Mouse (Mus musculus): ENCODE measurements at regions not wholly inside any gene's neighbourhood (a gene's known extent, or its start where the extent isn't known, plus 50 kb on each side); places are given as distances from the start of the nearest gene placed in this dataset.

DNA sequence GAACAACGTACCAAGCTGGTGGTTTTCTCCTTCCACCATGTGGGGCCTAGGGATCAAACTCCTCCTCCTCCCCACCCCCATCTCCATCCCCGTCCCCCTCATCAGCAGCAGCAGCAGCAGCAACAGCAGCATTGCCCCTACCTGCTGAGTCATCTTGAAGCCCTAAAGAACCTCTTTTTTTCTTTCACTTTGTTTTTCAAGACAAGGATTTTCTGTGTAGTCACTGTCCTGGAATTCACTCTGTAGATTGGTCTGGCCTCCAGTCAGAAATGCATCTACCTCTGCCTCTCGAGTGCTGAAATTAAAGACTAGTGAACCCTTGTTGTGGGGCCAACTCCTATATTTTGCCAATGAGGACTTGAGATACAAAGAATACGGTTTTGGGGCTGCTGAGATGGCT, 85.6 kb upstream of the Tle3 start:
- in situ Hi-C loops (cut with MseI, MboI) = no loop called here

DNA sequence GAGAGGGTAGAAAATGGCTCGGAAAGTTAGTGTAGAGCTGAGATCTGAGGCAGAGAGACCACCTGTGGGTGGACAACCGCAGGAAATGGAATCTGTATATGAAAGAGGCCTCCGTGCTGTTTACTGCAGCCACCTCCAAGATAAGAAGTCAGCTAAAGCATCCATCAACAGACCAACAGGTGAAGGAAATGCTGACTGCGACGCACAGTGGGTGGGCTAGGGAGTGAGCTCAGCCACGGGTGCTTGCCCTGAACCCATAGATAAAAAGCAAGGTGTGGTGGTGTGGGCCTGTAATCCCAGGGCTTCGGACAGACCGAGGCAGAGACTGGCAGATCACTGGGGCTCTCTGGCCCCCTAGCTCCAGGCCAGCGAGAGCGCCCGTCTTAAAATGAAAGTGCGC, 83.0 kb upstream of the Tle3 start:
- in situ Hi-C loops (cut with MseI, MboI) = no loop called here

DNA sequence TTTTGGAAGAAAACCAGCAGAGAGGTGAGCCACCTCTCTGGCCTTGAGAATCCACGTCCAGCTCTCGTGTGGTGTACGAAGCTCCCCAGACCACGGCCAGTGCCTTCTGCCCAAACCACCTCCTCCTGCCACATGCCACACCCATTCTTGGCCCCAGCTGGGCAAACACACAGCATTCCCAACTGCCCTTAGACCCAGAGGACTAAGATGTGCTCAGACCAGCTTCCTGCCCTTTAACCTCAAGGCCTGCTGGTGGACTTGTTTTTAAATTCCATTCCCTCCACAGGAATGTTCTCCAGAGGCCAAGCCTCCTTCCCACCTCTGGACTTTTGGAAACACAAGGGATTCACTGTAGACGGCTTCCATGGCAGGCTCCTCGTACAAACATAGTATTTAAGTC, 82.5 kb upstream of the Tle3 start:
- in situ Hi-C loops (cut with MseI, MboI) = no loop called here

DNA sequence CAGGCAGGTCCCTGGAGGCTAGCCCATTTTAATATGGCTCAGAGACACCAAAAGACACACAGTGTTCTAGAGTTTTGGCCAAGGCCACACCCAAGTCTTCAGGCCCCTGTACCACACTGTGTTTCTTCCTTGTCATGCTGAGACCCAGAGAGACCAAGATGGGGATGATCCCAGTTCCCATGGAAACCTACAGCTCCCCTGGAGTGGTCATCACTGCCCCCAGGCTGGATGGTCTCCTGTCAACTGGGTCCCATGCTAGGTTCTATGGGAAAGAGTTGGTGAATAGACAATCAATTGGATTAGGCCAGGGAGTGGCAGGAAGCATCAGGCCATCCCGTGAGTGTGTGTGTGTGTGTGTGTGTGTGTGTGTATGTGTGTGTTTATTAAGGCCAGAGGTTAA, 80.5 kb upstream of the Tle3 start:
- in situ Hi-C loops (cut with MseI, MboI) = no loop called here

DNA sequence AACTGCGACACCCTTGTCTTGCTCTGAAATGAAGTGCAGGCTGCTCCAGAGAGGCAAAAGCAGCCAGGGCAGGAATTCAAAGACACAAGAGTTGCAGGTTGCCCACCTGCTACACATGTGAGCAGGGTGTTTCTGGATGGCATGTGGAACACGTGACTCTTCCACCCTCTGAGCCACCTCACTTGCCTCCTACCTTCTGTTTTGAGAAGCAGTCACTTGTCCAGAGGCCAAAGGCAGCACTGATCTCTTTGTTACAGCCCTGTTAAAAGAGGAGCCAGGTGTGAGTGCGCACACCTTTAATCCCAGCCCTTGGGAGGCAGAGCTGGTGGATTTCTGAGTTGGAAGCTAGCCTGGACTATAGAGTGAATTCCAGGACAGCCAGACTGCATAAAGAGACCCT, 79.7 kb upstream of the Tle3 start:
- in situ Hi-C loops (cut with MseI, MboI) = no loop called here

DNA sequence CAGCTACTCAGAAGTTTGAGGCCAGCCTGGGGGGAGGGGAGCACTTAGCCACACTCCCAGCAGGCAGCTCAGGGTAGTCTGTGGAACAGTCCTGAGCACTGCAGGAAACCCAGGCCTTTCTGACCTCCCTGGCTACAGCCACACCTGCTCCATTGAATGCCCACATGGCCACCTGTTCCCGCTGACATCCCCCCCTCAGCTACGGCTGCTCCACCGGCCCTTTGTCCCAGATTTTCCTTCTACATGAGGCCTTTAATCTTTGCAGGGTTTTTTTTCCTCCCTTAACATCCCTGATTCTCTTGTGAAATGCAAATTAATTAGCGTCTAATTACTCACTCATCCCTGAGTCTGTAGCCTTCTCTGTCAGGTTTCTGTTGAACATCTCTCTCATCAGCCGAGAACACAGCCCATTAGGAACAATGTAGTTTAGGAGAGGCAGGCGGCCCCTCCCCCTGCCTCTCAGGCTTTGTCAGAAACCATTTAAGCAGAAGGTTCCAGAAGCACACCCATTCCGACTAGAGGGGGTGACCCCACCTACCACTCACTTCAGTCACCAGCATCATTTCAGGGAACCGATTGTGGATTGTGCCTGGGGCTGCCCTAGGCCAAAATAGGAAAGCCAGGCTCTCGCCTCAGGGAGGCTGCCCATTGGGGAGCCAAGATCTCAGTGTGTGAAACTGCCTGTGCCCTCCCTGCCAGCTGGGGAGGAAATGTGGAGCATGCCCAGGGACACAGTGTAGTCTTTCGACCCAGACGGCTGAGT, 78.8 kb upstream of the Tle3 start:
- in situ Hi-C loops (cut with MseI, MboI) = no loop called here

DNA sequence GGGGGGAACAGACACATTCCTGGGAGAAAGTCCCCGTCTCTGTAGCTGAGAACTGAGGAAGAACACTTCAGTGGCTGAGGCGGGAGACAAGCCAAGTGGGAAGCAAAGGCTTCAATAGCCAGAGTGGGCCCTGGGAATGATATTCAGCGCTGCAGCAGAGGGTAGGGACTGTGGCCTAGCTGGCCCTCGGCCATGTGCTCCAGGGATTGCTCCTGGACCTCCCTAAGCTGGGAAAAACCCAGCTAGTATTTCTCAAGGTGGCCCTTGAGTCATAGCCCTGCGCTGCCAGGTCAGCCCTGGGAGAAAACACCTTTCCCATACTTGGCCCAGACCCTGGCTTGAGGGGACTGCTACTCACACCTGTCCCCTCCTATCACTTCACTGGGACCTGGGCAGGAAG, 77.2 kb upstream of the Tle3 start:
- in situ Hi-C loops (cut with MseI, MboI) = no loop called here

DNA sequence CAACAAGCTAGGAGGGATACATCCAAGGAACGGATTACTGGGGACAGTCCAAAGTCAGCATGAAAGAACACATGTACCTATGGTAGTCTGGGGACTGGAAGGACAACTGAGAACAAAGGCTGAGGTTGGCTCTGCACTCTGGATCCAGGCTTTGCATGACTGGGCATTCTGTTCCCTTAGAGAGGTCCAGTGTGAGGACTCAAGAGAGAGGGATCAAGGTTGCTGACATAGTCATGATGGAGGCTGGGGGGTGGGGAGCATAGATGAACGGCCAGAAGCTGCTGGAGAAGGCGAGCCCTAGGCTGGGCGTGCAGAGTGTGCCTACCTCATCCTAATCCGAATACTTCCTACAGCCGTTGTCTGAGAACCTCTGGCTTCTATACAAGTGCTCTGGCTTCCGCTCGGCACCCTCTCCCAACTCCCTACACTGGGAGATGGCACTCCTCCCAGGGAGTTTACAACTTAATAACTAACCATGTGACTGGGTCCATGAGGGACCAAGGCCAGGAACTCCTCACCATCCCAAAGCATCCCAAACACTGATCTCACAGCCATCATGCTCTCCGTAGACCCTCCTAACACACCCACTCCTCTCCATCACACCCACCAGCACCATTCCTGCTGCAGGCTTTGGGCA, 75.7 kb upstream of the Tle3 start:
- in situ Hi-C loops (cut with MseI, MboI) = no loop called here

DNA sequence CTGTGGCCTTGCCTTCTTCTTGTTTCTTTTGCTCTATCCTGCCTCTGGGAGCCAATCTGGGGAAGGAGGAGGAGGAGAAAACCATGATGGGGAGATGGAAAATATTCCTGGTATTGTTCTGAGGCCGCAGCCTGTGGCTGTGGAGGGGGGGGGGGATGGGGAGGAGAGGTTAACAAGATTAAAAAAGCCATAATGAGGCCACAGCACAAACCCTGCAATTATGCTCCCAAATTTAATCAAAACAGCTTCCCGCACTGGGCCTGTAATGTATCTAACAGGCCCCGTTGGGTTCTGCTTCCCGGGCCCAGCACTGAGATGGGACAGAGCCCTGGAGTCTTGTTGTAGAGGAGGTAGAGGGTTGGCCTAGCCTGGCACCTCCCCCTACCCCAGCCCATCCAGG, 74.8 kb upstream of the Tle3 start:
- in situ Hi-C loops (cut with MseI, MboI) = no loop called here

DNA sequence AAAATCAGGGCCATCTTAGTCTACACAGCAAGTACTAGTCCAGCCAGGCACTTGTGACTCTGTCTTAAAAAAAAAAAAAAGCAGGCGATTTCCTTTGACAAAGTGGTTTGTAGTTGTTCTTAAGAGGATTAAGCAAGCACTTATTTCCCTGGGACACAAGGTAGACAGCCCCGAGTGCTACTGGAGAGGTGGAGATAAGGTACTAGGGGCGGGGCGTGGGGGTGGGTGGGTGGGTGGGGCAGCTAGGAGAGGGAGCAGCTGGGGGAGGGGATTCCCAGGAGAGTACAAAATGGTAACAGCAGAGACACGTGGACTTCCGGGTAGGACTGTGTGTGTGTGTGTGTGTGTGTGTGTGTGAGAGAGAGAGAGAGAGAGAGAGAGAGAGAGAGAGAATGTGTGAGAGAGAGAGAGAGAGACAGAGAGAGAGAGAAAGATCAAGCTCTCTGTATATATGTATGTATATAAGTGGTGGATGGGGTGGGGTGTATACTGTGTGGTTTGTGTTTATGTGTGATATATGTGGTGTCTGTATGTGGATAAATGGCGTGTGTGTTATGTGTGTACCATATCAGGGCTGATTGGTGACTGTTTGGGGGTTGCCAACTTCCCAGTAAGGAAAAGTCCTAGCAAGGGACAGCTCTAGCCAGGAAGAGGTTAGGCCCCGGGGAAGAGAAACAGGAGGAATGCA, 72.1 kb upstream of the Tle3 start:
- in situ Hi-C loops (cut with MseI, MboI) = no loop called here

DNA sequence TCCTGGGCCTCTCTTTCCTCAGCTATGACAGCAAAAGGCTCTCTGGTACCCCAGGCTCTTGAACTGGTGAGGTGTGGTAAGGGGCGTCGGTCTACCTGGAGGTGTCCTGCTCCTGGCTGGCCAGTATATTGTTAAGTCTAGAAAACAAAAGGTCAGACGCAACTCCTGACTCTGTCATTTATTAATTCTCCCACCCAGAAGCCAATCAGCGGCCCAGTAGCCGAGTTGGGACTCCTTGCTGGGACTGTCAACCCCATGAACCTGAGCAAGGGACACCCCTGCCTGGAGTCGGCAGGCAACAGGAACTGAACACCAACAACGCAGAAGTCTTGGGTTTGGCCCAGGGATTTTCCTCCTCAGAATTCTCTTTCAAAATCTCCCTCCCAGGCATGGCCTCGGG, 71.1 kb upstream of the Tle3 start:
- in situ Hi-C loops (cut with MseI, MboI) = no loop called here

DNA sequence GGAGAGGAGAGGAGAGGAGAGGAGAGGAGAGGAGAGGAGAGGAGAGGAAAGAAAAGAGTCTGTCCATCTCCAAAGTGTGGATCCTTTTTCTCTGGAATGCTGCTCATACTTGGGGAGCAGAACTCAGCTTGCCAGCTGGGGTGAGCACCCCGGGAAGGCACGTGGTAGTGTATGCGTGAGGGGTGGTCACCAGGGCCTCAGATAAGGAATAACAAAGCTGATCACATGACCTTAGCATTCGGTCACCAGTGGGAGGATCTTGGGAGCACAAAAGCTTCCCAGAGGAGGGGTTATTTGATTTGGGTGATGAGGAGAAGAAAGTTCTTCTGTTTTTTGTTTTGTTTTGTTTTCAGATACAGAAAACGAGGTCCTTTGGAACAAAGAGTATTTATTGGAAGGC, 69.4 kb upstream of the Tle3 start:
- in situ Hi-C loops (cut with MseI, MboI) = no loop called here

DNA sequence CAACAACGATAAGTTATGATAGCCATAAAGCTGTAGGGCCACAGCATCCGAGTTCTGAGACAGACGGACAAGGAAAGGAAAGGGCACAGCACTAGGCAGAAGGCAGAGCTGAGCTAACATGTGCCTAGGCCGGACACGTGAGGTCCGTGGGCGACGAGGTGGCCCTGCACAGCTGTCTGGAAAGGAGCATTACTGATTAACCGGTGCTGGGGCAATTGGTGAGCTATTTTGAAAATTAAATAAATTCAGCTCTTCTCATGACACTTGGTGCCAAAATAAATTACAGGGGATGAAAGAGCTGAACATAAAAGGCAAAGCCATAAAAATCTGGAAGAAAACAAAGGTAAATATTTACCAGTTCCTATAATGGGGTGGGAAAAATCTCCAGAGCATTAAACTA, 65.9 kb upstream of the Tle3 start:
- in situ Hi-C loops (cut with MseI, MboI) = no loop called here

DNA sequence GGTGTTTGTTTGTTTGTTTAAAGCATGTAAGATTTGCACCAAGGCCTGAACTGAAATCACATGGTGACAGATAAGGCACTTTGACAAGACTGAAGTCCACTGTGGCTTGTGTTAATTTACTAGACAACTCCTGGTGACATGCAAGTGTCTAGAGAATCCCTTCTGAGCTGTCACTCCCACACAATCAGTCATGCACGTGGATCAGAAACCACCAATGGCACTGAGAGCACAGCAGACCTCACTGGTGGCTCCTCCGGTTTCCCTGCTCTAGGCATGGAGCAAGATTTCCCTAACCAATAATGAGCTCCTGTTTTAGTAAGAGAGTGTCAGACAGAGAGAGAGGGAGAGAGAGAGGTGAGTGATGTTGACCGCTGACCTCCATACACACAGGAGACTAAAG, 63.1 kb upstream of the Tle3 start:
- in situ Hi-C loops (cut with MseI, MboI) = no loop called here

DNA sequence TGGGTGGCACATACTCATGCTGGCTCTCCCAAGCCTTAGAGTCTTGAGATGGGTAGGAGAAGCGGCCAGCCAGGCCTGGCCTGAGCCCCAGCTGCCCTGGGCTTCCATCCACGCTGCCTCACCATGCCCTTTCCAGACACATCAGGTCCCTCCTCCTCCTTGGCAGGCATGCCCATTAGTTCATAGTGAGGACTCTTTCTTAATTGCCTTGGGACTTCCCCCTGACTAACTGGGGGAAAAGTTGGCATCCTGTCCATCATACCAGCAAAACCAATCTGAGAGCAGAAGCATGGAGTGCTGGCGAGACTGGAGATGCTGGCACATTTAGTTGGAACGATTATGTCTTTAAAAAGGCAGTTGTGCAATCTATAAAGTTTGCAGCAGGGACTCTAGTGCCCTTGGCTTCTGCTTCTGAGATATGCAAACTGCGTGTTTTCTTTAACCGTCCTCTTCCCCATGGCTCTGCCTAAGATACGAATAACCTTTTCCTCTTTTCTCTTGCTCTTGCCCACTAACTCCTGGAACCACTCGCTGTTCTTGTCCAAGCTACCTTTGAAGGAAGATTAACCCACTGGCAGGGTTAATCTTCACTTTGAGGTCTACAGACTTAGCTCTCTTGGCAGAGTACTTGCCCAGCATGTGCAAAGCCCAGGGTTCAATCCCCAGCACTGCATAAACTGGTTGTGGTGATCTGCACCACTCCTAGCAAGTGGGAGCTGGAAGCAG, 62.2 kb upstream of the Tle3 start:
- in situ Hi-C loops (cut with MseI, MboI) = no loop called here

DNA sequence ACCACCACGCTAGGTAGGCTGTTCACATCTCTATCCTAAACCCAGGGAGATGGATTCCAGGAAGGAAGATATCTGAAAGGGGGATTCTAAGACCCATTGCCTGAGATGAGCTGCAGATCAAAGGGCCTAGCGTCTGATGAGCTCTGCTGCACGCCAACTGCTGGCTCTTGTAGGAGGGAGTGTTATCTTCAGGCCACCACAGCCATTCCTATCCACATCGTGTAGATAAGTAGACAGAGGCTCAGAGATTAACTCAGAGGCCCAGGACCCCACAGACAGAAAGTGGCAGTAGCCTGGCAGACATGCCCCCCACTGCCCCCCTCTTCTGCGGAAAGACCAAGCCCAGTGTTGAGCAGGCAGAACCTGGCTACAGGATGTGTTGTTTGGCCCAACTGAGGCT, 61.6 kb upstream of the Tle3 start:
- in situ Hi-C loops (cut with MseI, MboI) = no loop called here

DNA sequence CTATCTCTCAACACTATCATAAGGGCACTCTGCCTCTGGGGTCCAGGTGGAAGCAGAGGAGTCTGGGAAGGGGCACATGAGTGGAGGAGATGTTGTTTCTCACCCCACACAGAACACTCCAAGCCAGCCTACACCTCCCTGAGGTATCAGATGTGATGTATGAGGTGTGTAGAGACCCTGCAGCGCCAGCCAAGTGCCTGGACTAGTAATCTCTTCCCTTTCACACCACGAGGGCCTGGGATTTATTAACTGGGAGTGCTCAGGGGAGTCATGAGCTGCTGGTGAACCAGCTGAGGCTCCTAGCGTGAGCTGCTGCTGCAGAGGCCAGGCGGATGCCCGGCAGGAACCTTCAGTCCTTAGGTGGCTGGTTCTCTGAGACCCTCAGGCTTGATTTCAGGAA, 60.6 kb upstream of the Tle3 start:
- in situ Hi-C loops (cut with MseI, MboI) = no loop called here

DNA sequence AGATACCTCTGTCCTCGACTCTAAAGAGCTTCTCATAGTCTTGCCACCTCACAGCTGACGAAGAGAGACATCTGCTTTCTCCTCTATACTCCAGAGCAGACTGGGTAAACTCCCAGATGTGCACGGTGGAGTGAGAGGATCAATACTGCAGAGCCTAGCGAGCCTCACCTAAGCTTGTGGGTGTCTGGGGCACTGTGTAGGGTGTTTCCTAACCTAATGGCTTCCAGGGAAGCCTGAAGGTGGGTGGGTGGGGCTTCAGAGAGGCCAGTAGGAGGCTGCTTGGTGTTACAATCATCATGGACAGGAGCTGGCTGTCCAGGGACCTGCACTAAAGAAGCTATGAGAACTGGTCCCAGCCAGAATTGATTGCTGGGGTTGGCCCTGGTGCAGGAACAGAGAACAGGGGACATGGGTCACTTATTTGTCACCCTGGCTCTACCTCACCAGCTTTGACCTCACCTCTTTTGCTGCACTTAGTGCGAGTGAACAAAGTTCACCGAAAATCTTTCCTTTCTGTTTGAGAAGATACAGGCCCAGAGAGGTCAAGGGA, 57.5 kb upstream of the Tle3 start:
- in situ Hi-C loops (cut with MseI, MboI) = no loop called here

DNA sequence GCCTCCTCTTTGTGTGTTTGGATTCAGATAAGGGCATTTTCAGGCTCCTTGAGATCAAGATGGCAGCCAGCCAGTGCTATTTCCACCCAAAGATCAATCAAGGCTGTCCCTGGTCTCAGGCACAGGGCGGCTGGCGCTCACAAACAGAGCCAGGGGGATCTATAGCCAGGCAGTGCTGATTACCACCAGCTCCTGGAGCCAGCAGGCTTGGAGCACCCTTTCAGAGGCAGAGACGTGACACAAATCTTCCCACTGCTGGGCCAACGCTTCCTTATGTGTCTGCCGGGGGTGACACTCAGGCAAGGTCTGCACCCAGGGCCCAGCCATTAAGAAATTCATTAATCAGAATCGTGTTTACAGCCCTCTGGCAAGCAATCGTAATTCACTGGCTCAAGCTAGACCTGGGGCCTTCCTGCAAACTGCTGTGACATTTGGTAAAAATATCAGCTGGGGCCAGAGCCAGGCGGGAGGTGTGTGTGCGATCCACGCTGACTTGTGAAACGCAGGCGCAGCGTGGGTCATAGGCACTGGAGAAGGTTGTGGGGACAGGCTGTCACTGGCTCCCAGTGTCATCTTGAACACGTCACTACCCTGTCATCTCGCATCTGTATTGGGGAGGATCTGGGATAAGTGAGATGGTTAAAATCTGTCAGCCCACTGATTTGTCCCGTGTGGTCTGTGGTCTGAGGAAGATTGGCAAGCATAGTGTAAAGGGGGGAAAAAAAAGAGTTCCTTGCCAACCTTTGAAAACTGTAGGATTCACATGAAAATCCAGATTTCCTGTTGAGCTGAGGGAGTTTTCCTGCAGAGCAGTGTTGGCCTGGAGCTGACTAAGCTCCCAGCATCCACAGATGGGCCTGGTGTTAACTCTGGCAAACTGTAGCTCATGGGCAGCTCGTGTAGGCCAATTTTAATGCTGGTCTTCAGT, 56.5 kb upstream of the Tle3 start:
- in situ Hi-C loops (cut with MseI, MboI) = no loop called here

DNA sequence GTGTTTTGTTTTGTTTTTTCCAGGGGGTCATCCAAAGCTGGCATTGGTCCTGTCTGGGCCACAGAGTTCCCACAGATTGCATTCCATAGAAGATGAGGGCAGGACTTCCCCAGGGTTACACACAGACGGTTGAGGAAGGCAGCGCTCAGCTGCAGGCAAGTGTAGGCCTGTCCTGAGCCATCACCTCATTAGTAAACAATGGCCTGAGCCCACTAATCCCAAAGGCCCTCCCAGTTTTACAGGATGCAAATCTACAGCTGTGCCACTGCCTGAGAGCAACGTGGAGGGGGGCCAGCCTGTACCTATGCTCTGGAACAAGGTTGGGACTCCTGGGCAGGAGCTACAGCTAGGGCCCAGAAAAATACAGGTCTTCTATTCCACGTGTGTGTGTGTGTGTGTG, 55.7 kb upstream of the Tle3 start:
- in situ Hi-C loops (cut with MseI, MboI) = no loop called here

DNA sequence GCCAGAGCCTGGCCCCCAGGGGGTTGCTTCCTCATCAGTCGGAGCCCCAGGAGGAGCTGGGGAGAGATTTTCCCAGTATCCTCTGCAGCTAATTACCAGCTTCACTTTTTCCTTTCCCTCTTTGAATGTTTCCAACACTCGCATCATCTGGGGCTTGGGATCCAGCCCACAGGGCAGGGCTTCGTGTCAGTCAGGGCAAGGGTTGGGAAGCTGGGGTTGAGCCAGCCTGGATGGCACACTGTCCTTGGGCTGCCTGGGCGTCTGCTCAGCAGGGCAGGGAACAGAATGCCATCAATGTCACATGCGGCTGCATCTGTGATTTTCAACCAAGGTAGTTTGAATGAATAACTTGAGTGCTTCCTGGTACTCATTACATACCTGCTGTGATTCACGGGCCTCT, 52.4 kb upstream of the Tle3 start:
- in situ Hi-C loops (cut with MseI, MboI) = no loop called here
